Mouse (Mus musculus): ENCODE measurements around the gene Rarres2.
A peak's percentile ranks its signal among the peaks of the same experiment; 100 is the strongest.

Rarres2 gene

DNA sequence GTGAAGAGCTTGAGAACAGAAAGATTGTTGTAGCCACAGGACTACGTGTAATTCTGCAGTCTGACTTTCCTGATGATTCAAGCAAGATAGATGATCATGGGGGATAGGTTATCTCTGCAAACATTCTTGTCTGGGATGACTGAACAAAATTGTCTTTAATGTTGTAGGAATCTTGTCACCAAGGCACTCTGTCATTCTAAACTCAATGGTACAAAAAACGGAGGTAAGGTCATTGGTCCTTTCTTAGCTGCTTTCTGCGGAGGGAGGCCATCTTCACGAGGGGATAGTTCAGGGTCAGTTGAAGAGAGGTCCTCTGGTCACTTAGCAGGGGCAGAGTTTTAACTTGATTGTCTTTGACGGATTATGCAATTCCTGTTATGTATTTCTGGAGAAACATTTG, 6.1 kb upstream of the Rarres2 start:
- no peak for DNase-seq

DNA sequence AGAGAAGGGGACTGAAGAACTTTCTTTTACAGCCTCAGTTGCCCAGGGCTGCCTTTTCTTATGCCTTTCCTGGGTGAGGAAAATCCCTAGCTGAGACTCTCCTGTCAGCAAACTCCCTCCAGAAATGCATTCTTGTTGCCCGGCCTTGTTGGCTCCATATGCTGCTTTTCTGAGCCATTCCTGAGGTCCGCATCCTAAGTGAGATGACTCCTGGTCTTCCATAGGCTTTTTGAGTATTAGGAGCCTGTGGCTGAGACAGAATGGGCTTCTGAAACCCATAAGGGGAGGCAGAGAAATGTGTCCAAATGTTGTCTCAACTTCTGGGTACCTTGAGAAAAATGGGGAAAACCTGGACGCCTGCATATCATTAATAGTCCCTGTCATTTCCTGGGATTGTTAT, 1.4 kb upstream of the Rarres2 start:
- no peak for DNase-seq

DNA sequence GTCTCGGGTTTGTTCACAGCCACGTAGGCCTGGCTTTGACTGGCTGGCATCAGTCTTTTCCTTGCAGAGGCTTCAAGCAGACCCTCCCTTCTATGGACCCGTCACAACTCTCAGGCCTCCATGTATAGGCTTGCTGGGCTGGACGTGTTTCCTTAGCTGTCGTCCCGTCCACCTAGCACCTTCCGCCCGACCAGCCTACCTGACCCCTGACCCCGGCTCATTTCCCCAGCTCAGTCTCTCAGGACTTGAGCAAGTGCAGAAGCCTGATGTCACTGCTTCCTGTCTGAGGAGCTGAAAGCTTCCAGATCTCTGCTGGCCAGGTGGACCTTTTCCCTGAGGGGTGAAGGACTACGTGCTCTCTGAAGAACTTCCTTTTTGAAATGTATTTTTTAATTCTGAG, 691 bp upstream of the Rarres2 start:
- DNase-seq = no peak

DNA sequence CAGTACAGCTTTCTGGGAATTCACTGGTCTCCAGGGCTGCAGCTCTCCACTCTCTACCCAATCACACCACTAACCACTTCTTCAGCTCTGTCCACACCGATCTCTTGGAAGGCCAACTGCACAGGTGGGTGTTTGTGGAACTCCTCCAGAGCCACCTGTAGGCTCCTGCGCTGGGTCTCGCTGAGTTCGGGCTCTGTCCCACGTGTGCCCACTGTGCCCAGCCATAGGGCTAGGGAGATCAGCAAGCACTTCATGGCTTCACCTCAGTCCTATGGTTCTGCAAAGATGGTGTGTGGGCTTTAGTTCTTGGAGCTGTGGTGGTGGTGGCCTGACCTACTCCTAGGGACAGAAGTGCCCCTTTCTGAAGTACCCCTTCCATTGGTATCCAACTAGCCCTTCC, 575 bp downstream of the Rarres2 start:
- no peak for DNase-seq

DNA sequence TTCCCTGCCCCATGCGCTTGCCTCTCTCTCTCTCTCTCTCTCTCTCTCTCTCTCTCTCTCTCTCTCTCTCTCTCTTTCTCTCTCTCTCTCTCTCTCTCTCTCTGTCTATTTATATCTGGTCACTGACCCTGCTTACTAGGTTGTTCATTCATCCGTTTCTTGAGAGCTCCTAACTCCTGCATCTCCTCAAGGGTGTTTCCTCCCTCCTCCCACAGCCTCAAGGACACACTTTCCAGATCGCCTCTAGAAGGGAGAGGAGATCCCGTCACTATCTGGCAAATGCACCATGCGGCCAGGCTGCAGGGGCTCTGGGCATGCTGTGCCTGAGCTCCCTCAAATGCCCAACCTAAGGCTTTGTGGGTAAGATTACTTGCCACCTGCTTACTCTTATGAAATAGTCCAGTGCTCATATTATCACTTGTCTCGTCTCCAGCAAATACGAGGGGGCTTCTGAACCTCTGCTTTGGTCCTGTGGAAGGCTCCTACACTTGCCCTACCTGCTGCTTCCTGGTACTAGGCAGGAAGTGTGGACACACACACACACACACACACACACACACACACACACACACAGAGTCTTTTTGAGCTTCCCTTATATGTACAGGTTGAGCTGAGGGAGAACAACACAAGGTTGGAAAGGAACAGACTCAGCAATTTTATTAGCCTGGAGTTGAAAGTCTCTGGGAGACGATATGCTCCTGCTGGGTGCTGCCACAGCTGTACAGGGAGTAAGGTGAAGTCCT, 3.4 kb downstream of the Rarres2 start:
- DNase-seq = no peak

DNA sequence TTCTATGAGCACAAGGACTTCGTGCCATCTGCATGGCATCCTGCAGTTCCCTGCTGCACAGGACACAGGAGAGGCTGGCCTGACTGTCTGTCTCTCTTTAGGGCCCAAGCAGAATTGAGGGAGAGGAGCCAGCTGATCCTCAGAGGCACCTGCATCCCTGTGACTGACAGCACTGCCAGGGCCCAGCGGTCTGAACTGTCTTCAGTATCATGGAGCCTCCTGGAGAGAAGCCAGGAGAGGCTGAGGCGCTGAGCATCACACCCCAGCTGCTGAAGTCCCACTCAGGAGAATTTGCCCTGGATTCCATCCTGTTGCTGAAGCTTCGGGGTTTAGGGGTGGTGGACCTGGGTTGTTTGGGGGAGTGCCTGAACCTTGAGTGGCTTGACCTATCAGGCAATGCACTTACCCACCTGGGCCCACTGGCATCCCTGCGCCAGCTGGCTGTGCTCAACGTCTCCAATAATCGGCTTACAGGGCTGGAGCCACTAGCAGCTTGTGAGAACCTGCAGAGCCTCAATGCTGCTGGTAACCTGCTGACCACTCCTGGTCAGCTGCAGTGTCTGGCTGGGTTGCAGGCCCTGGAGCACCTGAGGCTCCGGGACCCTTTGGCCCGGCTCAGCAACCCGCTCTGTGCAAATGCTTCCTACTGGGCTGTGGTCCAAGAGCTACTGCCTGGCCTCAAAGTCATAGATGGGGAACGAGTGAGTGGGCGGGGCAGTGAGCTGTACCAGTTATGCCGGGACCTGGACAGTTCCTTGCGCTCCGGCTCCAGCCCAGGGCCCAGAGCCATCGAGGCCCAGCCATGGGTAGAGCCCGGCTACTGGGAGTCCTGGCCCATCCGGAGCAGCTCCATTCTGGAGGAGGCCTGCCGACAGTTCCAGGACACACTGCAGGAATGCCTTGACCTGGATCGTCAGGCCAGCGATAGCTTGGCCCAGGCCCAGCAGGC, 4.3 kb downstream of the Rarres2 start:
- DNase-seq = peak; percentile 55

DNA sequence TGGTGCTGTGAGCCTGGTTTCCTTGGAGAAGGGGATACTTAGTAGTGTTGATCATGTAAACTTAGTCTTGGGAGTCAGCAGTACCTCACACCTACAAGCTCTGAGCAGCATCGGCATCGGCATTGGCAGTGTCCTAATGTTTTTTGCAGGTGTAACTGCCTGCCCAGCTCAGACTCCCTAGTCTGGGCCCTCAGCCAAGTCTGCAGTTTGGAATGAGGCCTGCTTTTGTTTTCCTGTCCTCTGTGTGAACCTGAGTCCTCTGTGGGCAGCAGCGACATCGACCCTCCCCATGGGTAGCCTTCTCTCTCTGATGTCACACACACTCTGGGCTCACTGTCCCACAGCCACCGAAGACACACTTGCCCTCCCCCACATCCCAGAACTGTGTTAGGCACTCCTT, 6.3 kb downstream of the Rarres2 start:
- peak; percentile 51 for DNase-seq

DNA sequence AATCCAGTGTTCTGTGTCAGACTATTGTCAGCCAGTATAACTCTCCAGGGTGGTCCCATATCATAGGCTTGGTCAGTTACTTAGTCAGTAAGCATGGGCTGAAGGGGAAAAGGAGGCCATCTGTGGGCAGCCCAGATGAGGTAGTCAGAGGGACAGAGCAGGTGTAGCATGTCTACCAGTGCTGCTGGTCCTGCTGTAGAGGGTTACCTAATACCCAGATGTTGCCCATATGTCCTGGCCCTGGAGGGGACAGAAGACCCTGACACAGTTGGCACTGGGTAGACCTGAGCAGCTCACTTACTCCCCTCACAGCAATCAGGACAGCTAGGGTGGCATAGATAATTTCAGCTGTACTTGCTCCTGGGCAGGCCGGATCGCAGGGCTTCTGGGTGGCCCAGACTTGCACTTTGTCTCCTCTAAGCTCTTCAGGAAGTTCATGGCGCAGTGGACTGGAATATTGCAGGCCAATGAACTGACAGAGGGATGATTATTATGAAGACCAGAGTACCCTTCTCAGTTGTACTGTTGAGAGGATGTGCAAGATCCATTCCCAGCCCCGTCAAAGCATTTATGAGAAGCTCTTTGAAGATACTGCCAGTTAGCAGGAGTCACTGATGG, 6.8 kb downstream of the Rarres2 start:
- no peak for DNase-seq

DNA sequence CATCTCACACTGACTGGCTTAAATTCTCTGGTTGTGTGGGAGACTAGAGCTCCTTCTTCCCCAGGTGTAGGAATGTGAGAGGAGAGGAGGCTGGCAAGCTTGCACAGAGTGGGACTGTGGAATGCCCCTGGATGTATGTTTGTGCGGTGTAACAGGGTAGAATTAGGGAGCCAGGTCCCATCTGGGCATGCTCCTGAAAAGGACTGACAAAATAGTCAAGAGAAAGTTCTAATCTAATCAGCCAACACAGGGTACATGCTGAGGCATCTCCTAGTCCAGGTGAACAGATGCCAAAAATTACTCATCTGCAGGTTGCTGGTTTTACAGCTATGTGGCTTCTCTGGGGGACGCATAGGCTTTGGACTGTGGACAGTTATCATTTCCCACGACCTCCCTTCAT, 16.6 kb downstream of the Rarres2 start:
- no peak for DNase-seq

DNA sequence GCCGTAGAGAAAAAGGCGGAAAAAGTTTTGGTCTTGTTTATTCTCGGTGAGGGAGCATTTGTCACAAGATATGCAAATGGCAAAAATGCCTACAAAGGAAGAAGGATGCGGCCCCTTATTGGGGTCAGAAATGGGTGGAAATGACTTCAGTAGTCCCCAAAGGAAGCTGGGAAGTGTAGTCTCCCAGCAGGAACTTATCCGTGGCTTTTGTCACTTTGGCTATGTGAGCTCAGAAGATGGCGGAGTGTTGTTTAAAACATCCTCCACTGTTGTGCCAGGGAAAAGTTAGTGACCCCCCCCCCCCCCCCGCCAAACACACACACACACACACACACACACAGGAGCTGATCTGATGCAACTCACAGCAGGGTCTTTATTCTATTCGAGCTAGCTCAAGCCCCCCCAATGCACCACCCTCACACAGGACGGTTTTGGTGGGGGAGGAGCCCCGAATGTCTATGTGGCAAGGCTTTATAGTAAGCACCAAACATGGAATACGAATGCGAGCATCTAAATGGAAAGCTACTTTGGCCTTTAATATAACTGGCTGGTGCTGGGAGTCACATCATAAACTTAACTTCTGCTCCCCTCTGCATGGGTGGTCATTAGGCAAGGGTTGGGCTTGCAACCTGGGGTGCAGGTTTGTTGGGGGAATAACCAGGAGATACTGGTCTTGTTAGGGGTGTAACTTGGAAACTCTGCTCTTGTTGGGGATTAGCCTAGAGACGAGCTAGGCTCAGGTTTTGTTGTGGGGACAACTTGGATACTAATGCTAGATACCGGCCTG, 17.3 kb downstream of the Rarres2 start:
- DNase-seq = peak; percentile 68

DNA sequence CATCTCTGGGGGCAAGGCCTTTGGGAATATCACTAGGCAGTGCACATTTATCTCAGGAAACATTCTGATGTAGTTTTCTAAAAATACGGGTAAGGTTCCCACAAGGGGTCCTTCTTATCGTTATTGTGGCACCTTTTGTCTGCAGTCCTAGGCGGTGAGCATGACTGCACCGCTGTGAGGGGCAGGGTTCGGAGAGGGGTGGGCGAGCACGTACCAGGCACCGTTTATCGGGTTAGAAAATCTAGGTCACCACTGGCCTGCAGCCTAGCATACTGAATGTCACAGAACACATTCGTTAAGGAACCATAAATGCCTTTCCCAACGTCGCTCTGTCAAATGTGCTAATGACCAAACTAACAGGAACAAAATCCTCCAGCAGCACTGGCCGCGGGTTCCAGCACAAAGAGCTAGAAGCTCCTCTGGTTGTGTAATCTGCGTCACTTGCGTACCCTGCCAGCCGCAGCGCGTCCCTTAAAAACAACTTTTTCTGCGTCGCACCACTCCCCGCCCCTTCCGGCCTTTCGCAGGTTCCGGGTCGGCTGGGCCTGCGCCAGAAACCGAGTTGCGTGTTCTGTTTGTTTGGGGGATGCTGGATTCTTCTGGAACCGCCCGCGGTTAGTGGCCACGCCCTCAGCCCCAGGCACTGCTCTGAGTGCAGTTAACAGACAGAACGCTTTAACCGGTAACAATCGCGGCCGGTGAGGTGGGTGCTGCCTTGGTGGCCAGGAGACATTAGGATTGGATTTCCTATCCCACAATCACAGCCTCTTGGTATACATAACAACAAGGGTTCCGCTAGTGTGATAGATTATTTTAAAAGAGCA, 18.1 kb downstream of the Rarres2 start, which contains the start of gene Lrrc61:
Gene Lrrc61, plus strand, starts transcription at position 517 of the 824 bp plus-strand sequence.
- DNase-seq = peak; percentile 98

DNA sequence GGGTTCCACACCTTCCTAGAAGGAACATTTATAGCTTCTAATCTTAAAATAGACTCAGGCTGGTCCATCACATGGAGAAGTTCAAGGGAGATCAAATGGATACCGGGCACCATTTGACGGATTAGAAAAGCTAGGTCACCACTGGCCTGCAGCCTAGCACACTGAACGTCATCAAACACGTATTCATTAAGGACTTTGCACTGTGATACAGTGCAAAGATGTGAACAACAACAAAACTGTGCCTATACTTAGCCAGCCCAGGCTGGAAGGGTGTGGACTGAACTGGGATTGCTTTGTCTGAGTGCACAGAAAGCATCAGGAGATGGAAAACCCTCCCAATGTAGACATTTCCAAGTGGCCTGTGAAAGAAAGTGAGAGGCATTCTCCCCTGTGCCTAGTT, 18.8 kb downstream of the Rarres2 start:
- DNase-seq = peak; percentile 39

DNA sequence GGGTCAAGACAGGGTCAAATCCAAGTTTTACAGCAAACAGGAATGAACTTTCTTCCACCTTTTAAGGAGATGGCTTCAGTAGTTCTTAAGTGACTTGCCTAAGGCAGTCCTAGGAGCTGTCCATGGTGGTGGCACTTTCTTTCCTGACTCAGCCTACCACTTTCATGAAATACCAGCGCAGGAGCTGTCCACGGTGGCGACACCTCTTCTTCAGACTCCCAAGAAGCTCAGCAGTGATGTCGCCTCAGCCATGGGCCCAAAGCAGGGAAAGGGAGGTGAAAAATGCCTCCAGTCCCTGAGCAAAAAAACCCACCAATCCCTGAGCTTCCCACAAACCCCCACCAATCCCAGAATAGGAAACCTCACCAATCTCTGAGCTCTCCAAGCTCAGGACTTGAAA, 19.7 kb downstream of the Rarres2 start:
- DNase-seq = no peak

DNA sequence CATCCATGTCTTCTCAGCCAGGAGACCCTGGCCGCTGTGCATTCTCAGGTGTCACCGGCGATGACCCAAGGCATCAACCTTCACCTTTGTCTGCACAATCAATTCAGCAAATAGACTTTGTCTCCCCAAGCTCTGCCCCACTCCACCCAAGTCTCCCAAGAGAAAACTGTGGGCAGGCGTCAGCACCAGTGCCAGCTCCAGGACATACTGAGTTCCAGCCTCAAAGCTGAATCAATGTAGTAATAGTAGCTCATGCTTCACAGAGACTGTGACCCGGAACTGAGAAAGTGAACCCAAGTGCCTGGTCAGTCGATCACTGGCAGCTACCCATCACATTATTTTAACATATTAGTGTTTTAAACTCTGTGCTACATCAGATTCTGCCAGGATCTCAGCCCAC, 24.3 kb downstream of the Rarres2 start:
- DNase-seq = no peak

DNA sequence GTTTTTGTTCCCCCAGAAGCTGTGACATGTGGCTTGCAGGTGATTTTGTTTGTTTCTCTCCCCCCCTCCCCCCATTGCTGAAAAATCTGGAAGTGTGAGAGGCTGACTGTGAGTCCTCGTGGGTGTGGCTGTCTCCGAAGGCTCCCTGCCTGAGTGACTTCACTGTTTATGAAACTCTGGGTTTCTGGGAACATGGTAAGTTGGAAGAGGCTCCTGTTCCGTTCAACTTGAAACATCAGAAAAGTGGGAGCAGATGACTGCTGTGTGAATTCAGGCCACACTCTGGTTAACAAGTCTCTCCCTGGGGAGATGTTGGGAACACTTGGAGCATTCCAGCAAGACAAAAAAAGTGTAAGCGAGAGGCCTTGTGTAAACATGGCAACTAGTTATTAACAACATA, 25.7 kb downstream of the Rarres2 start:
- DNase-seq = no peak

DNA sequence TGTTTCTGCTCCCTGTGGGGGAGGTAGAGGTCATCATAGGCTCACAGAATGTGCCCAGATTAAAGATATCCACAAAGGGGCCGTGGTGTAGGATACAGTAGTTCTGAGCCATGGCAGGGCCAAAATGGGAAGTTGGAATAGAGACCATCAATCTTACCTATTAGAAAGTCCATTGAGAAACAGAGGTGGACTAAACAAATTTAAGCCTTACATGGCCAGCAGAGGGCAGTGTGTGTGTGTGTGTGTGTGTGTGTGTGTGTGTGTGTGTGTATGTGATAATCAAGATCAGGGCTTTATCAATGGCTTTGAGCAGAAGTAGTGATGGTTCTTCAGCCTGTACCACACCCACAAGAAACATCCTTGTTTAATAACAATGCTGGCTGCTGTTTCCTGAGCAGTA, 26.3 kb downstream of the Rarres2 start:
- DNase-seq = no peak

DNA sequence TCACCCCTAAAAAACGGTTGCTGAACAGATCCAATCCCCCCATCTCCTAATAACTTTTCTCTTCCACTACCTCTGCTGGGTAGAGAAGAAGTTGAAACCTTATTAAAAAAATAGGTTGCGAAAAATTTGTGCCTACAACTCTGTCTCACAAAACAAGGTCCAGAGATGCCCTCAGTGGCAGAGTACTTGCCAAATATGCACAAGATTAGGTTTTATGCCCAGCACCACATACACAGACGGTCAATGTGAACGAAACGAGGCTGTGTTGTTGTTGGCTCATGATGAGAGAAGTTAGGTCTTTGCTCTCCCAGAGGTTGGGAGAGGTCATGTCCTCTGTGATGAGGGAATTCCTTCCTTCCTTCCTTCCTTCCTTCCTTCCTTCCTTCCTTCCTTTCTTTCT, 27.3 kb downstream of the Rarres2 start:
- no peak for DNase-seq

DNA sequence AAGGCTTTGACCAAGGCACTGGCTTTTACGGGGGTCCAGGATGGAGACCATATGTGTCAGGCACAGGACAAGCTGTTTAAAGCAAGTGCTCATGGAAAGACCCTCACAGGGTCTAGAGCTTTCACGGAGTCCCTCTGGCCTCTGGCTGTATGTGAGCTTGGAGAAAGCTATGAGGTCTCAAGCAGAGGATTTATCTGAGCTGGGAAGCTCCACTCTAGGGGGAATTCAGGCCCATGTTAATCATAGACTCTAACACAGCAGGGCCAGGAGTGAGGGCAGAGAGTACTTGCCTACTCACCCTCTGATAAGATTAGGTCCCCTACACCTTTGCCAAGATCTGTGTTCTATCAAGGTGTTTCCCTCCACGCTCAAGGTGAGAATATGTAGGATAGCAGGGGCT, 30.0 kb downstream of the Rarres2 start:
- DNase-seq = no peak

DNA sequence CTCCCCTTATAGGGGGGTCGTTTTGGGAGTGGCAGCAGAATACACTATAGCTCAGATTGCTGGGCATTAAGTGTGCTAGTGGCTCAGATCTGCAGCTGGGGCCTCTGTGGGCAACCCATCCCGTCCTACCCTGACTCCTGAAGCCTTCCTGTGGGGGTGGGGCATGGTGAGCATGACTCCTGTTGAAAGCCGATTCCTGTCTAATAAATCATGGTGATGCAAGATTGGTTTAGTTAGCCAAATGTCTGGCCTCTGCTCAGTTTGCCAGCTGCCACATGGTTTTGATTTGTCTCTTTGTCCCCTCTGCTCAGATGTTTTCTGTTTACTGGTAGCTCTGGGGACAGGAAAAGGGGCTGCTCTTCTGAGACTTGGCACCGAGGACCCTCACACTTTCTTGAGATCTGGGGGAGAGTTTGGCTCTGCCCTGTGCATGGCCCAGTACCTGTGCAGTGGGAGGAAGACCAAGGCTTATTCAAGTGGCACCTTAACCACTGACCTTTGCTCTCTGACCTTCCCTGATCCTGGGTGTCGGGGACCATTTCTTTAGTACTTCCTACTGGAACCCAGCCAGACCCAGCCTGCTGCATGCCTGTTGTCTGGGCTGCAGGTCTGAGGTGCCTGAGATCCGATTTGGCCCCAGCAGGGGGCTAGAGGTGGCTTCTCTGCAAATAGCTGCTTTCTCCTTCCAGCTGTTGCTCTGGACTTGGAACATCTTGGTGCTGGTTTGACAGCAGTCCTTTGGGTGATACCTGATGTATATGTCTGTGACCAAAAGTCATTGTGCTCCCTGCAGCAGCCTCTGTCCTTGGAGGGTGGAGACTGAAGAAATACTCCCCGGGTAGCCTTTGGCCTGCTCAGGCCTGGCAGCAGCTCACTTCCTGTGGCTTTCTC, 30.8 kb downstream of the Rarres2 start:
- DNase-seq = no peak

DNA sequence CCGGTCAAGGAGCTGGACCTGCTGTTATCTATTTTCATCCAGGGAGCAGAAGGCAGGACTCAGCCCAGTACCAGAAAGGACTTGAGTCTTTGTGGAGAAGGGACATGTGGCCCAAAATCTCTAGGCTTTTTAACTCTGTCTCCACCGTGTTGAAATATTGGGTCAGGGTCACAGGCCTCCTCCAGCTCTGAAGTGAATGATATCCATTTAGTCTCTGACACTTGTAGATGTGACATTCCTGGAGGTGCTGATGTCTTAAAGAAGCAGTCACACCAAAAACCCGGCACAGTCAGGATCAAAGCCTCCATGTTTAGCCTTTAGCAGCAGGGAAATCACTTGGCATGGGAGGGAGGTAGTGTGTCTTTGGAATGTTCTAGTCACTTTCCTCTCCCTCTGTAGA, 31.9 kb downstream of the Rarres2 start:
- DNase-seq = no peak

DNA sequence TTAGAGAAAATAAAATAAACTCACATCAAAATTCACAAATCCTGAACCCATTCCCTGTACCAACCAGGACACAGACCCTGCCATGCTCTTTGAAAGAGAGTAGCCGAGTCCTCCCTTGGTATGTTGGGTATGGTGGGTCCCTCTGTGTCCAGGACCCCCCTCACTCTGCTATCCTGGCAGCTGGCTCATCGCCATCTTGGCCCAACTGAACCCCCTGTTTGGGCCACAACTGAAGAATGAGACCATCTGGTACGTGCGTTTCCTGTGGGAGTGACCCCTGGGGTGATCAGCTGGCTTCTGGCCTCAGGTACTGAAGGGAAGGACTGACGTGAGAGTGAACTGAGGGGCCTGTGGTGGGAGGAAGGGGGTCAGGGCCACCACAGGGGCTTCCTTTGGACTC, 32.7 kb downstream of the Rarres2 start:
- no peak for DNase-seq
